Mouse (Mus musculus): ENCODE results near the gene Hsd11b1. TPM values are rescaled to one million over a fixed set of nuclear protein-coding genes. Genes with fewer than 3 reads are reported as not detected.

The Hsd11b1 gene
- 5.5 to 10.1 TPM (median 8.4 TPM) in 4 replicates for total RNA-seq (2023; ENCODE audit: inconsistent age)

GRCm38 (mm10) chr1:193263955-193264598, at the start of gene Hsd11b1:
Hsd11b1 (minus strand) TSS chr1:193264075.

GRCm38 (mm10) chr1:193272916-193273601, 9.2 kb upstream of the Hsd11b1 start, which contains the start of gene G0s2:
G0s2 (minus strand) TSS chr1:193273217.

GRCm38 (mm10) chr1:193207503-193207902, 56.4 kb downstream of the Hsd11b1 start, which contains the start of gene Lamb3:
Lamb3 (plus strand) TSS chr1:193207699.

GRCm38 (mm10) chr1:193201383-193201778, 62.5 kb downstream of the Hsd11b1 start, which contains the start of gene Traf3ip3:
Traf3ip3 (minus strand) TSS chr1:193201703.

Other genes with a start within 250 kb of the Hsd11b1 start
- not detected in 4 replicates for gene Syt14, start 228.3 kb downstream of the Hsd11b1 start, total RNA-seq (2023; ENCODE audit: inconsistent age)
- gene Diexf, start 133.8 kb downstream of the Hsd11b1 start, total RNA-seq (2023; ENCODE audit: inconsistent age): 42.2 to 56.6 TPM (median 49.5 TPM) in 4 replicates
- 0.13 to 0.30 TPM in 2 of 4 replicates, not detected in the others for gene Irf6, start 111.0 kb downstream of the Hsd11b1 start, total RNA-seq (2023; ENCODE audit: inconsistent age)
- gene A130010J15Rik, start 96.0 kb downstream of the Hsd11b1 start, total RNA-seq (2023; ENCODE audit: inconsistent age): 3.0 to 4.3 TPM (median 3.9 TPM) in 4 replicates
- gene Traf3ip3, start 62.4 kb downstream of the Hsd11b1 start, total RNA-seq (2023; ENCODE audit: inconsistent age): 363 to 386 TPM (median 379 TPM) in 4 replicates
- 26.7 to 43.9 TPM (median 32.4 TPM) in 4 replicates for gene Lamb3, start 56.4 kb downstream of the Hsd11b1 start, total RNA-seq (2023; ENCODE audit: inconsistent age)
- gene G0s2, start 9.1 kb upstream of the Hsd11b1 start, total RNA-seq (2023; ENCODE audit: inconsistent age): not detected in 4 replicates
- 0.21 to 0.35 TPM (median 0.26 TPM) in 3 of 4 replicates, not detected in the other for gene Camk1g, start 106.2 kb upstream of the Hsd11b1 start, total RNA-seq (2023; ENCODE audit: inconsistent age)

All from B cell, adult (primary cell).